Mouse (Mus musculus): ENCODE data around the gene Rbl1.

GRCm38 (mm10) chr2:157130813-157131514, 73.4 kb downstream of the Rbl1 start:
- no peak for TF ChIP-seq TCF12 (IDR thresholded peaks at IDR 0.05; ENCODE audit: insufficient read depth, poor library complexity, severe bottlenecking)
- TF ChIP-seq POLR2A (IDR thresholded peaks at IDR 0.05; ENCODE audit: insufficient read length, low read depth), result no peak
- no peak for TF ChIP-seq REST (IDR thresholded peaks at IDR 0.05; ENCODE audit: insufficient read depth, insufficient read length)
- TF ChIP-seq MYOG (IDR thresholded peaks at IDR 0.05; ENCODE audit: control insufficient read depth in 1 of 3, insufficient read depth in 1 of 3, insufficient read length in 2 of 3, low read depth in 2 of 3), result no peak
- no peak for TF ChIP-seq MAX (IDR thresholded peaks at IDR 0.05; ENCODE audit: low read depth)

Data from myocyte (in vitro differentiated cells).